Mouse (Mus musculus): ENCODE results near the gene Nmi.
"Not testable (repeated sequence)": the region's sequence is repeated elsewhere in the genome, so short reads cannot be mapped to it uniquely, and the experiment has no call there.

The Nmi gene

GRCm38 (mm10) chr2:51973410-51973968 lies at the start of gene Nmi:
TSS of gene Nmi (minus strand) at chr2:51973494.
- DNase-seq (ENCODE audit: low read depth, low spot score): no peak

- no peak for DNase-seq (ENCODE audit: low read depth, low spot score)
Measured at GRCm38 (mm10) chr2:52016361-52016760, 43.1 kb upstream of the Nmi start.

GRCm38 (mm10) chr2:52013306-52013820 lies 40.1 kb upstream of the Nmi start:
- no peak for DNase-seq (ENCODE audit: low read depth, low spot score)

- DNase-seq (ENCODE audit: low read depth, low spot score): not testable (repeated sequence)
Measured at GRCm38 (mm10) chr2:52011820-52012219, 38.5 kb upstream of the Nmi start.

- DNase-seq (ENCODE audit: low read depth, low spot score): no peak
Measured at GRCm38 (mm10) chr2:52006380-52006779, 33.1 kb upstream of the Nmi start.

GRCm38 (mm10) chr2:52002299-52002698 lies 29.0 kb upstream of the Nmi start:
- DNase-seq (ENCODE audit: low read depth, low spot score): not testable (repeated sequence)

- DNase-seq (ENCODE audit: low read depth, low spot score): no peak
Measured at GRCm38 (mm10) chr2:52001521-52001920, 28.2 kb upstream of the Nmi start.

- no peak for DNase-seq (ENCODE audit: low read depth, low spot score)
Measured at GRCm38 (mm10) chr2:51999996-52000395, 26.7 kb upstream of the Nmi start.

- DNase-seq (ENCODE audit: low read depth, low spot score): no peak
Measured at GRCm38 (mm10) chr2:51991447-51991846, 18.2 kb upstream of the Nmi start.

- no peak for DNase-seq (ENCODE audit: low read depth, low spot score)
Measured at GRCm38 (mm10) chr2:51989559-51989958, 16.3 kb upstream of the Nmi start.

- no peak for DNase-seq (ENCODE audit: low read depth, low spot score)
Measured at GRCm38 (mm10) chr2:51986695-51987094, 13.4 kb upstream of the Nmi start.

- DNase-seq (ENCODE audit: low read depth, low spot score): no peak
Measured at GRCm38 (mm10) chr2:51986157-51986556, 12.9 kb upstream of the Nmi start.

- no peak for DNase-seq (ENCODE audit: low read depth, low spot score)
Measured at GRCm38 (mm10) chr2:51985241-51985640, 11.9 kb upstream of the Nmi start.

- peak; percentile 28 for DNase-seq (ENCODE audit: low read depth, low spot score)
Measured at GRCm38 (mm10) chr2:51982288-51982687, 9.0 kb upstream of the Nmi start.

GRCm38 (mm10) chr2:51981630-51982029 lies 8.3 kb upstream of the Nmi start:
- DNase-seq (ENCODE audit: low read depth, low spot score): no peak

- DNase-seq (ENCODE audit: low read depth, low spot score): peak; percentile 91
Measured at GRCm38 (mm10) chr2:51972641-51973409, 469 bp downstream of the Nmi start.

- DNase-seq (ENCODE audit: low read depth, low spot score): peak; percentile 68
Measured at GRCm38 (mm10) chr2:51972142-51972541, 1.2 kb downstream of the Nmi start.

- no peak for DNase-seq (ENCODE audit: low read depth, low spot score)
Measured at GRCm38 (mm10) chr2:51970897-51971296, 2.4 kb downstream of the Nmi start.

GRCm38 (mm10) chr2:51967288-51967687 lies 6.0 kb downstream of the Nmi start:
- DNase-seq (ENCODE audit: low read depth, low spot score): no peak

- no peak for DNase-seq (ENCODE audit: low read depth, low spot score)
Measured at GRCm38 (mm10) chr2:51953648-51954204, 19.6 kb downstream of the Nmi start.

- DNase-seq (ENCODE audit: low read depth, low spot score): no peak
Measured at GRCm38 (mm10) chr2:51950876-51951275, 22.4 kb downstream of the Nmi start.

GRCm38 (mm10) chr2:51948105-51948830 lies 25.0 kb downstream of the Nmi start:
- DNase-seq (ENCODE audit: low read depth, low spot score): no peak

All from CD4-positive helper T cell, adult 2 months (primary cell).